Mouse (Mus musculus) neural tube, embryonic 10.5 days (tissue): ENCODE results near the gene Ppy.

Experiments used
- DNase-seq: peaks from one replicate; pipeline ENCODE4 v3.0.0-alpha.2; 2017; ENCODE audit warnings: low spot score; ENCODE audit errors: extremely low spot score

The Ppy gene

DNA sequence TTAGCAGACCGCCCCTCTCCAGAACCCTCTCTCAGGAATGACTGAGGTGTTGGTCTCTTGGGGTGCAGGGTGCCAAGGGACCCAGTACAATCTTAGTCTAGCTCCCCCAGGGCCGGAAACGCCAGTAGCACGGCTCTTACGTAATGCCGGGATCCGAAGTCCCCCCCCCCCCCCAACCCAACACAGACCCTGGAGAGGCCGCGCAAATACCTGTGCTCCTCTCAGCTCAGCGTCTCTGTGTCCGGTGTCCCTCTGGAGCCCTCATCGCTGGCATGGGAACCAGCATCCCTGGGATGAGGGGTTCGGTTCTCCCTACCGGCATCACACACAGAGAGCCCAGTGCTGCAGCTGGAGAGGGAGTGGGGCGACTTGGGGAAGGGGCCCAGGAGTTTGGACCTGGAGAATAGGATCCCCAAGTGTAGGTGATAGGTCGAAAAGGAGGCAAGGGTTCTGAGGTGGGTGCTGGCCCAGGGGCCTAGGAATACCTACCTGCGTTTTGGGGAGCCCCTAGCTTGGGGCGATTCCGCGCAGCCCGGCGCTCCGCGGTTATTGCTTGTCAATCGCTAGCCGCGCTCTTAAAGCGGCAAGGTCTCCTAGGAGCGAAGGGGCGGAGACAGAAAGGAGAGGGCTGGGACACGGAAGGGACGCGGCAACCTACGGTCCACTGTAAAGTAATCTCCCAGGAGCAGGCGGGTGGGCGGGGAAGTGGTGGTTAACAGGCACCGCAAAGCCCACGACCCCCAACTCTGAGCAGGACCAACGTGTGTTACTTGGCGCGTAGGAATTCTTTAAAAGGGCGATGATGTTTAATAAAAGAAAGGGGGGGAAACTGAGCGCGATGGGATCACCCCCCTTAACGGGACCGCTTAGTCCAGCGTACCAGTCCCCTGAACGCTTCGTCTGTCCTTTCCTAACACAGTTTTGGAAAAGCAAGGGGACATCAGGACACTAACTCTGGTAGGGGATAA is 12.9 kb downstream of the Ppy start, which contains the start of gene Mpp2:
Gene Mpp2, minus strand, starts transcription at position 585 of the 968 bp plus-strand sequence.
- DNase-seq: peak; percentile 85

DNA sequence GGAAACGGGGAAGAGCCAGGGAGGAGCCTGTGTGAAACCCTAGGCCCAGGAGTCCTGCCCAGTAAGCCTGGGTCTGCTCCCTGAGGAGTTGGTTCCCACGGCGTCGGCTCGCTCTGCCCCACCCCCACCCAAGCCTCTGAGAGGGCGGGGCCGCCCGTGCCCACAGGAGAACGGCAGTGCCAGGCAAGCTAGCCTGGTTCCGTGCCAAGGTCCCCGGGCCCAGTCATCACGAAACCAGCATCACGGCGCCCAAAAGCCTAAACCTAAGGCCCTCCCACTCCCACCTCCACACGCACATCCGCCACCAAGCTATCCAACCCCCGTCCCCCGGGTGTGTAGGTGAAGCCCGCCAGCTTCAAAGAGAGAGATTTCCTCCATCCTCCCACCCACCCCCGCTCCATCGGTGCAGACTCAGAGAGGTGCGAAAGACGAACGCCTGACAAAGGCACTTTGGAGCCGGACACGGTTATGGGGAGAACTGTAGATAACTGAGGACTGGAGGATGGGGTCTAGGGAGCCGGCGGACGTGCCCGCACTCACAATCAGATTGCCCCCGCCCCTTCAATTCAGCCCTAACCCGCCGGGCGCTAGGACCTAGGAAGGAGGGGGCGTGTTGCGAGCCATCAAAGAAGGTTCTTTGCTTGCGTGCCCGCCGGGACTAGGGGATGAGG is 13.9 kb downstream of the Ppy start:
- peak; percentile 94 for DNase-seq

DNA sequence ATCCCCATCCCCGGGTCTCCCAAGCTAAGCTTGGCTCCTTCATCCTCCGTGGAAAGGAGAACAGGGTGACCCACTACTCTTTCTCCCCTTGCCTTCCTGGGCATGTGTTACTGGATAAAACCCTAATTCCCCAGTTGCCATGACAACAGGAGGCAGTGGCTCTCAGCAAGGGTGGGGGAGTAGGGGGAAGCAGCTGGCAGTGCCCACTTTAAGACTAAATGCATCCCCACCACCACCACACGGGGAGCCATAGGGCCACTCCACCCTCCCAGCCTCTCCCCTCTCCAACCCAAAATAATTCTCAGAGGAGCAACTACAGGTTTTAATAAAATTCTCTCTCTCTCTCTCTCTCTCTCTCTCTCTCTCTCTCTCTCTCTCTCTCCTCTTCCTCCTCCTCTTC is 14.8 kb downstream of the Ppy start:
- DNase-seq: no peak

DNA sequence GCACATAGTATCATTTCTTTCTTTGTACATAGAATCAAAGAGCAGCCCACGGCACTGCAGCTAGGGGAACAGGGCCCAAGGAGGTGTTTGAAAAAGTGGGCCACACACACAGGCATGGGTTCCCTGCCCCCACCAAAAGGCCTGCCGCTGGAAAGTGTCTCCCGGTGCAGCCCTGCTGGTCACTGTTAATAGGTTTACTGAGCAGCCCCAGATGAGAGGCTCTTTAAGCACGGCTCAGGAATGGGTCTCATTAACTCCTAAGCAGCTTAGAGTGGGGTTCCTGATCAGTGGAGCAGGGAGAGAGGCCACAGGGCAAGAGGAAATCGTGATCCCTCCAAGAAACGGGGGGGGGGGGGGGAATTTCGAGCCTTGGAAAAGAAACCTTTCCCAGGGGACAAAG is 17.0 kb downstream of the Ppy start:
- DNase-seq: no peak

DNA sequence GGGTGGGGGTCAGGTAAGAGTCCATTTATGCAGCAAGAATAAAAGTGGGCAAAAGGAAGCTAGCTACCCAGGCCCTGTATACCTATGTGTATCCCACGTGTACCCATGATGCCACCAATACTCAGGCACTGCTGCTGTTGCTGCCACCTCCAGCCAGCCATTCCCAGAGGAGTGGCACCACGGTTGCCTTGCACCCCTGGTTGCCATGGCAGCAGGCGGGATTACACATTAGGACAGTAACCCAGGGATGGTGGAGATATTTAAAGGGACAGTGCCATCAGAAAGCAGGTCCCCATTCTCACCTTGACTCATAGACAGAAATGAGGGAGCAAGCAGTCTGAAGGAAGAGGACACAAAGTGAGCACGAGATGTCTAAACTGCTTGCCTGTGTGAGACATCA is 17.9 kb downstream of the Ppy start:
- no peak for DNase-seq

DNA sequence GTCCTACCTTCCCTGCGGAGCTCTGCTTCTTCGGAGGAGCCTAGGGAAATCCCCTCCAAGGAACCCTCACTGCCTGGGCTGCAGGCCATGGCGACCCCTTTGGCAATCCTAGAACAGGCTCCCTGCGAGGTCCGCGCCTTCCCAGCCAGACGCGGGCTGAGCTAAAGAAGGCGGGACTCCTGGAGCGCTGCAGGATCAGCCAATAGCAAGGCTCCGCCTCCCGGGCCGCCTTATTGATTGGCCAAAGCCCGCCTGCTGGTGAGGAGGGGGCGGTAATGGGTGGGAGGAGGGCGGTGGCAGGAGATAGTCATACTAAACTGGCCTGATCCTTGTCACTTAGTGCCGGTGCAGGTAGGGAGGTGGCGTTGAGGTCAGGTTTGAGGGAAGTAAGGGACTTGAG is 18.8 kb downstream of the Ppy start:
- DNase-seq: peak; percentile 81

DNA sequence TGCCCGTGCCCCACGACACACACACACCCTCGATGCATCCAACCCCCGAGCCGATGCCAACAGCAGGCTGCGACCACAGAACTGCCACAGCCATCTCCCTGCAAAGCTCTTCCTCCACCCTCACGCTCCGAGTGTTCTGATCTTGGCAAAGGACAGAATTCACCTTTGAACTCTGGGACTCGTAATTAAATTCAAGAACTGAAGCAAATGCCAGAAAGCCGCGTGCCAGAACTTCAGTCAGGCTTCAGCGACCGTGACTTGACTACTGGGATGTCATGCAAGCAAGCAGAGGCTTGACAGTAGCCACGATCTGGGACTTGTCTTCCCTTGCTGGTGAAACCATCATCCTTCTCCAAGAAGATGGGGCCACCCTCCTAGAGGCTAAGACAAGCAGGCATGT is 27.4 kb downstream of the Ppy start:
- no peak for DNase-seq

DNA sequence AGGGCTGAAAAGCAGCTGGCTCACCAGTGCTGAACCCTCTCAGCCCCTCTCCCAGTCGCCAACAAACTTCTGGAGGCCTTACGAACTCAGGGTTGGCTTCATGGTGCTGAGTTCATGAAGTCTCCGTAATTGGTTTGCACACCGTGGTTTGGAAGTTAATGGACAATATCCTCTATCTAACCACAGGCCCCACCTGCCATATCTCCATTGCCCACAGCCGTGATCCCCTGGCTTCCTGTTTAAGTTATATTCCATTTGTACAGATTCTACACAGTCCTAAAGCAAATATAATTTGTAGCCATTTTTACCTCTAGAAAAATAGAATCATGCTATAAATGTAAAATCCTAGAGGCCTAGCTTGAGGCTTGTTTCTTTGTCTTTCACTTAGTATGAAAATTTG is 28.4 kb downstream of the Ppy start:
- DNase-seq: no peak

DNA sequence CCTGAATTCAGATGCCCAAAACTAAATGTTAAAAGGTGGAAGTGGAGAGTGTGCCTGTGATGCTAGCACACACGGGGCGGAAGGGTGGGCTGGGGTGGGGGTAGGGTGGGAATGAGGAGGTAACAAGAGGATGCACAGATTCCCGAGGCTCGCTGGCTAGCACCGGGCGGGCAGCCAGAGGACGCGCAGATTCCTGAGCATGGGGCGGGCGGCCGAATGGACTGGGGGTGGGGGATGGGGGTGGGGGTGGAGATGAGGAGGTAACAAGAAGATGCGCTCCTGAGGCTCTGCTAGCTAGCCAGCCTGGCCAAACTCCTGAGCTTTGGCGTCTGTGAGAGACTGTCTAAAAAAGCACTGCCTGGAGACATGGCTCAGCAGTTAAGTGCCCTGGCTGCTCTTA is 30.7 kb downstream of the Ppy start:
- no peak for DNase-seq

DNA sequence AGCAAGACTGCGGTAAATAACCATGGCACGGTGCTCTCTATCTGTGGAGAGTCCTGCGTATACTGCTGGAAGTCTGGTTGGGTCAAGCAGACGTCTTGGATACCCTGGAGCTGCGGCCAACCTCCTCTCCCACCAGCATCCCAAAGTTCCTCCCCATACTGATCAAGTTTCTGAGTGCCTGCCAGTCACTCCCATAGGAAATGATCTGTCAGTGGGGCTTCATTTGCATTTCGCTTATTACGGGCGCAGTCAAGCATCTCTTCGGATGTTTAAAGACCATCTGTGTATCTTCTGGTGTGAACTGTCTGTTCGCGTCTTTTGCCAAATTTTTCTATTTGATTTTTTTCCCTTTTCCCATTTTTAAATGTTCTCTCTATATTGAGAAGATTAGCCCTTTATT is 31.5 kb downstream of the Ppy start:
- DNase-seq: no peak

DNA sequence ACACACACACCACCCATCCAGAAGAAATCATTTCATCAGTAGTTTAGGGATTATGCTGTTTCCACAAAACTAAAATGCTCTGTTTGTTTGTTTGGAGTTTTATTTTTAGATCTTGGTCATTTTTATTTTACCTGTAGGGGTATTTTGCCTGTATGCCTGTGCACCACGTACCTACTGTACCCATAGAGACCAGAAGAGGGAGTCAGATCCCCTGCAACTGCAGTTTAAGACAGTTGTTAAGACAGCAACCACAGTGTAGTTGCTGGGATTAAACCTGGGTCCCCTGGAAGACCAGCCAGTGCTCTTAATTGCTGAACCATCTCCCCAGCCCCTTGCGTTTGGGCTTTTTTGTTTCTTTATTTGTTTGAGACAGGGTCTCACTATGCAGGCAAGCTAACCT is 32.1 kb downstream of the Ppy start:
- no peak for DNase-seq

DNA sequence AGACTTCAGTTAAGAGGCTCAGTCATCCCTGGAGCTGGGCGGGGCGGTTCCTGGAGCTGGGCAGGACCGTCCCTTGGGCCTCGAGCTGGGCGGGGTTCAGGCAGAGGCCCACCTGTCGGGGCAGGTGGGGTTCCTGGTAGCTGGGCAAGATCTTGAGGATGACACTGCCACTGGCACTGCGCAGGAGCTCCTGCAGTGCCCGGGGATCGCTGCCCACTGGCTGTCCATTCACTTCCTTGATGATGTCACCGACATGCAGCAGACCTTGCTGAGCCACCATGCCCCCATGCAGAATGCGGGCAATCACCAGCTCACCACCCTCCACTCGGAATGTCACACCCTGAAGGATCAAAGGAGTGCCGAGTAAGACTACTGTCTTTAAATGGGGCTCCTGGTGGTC is 38.0 kb downstream of the Ppy start:
- no peak for DNase-seq

DNA sequence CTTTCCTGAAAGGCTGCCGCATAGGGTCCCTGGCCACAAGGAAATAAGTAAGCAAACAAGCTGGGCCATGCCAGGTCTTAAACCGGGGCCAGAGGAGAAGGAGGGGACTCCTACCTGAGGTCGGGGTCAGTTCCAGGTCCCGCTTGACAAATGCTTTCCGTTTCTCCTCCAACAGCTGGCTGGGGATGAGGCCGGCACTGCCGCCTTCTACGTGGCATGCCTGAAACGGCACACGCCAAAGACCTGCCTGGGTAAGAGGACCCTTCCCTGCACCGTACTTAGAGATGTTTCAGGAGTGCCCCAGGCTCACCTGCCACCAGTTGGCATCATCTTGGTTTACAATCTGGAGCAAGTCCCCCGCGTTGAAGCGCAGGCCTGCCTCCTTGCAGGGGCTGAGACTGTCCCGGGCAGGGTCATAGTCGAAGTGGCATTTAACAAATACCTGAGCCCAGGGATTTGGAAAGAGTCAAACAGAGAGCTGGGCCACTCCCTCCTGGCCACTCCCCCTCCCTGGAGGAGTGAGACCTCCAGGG is 39.1 kb downstream of the Ppy start:
- no peak for DNase-seq

DNA sequence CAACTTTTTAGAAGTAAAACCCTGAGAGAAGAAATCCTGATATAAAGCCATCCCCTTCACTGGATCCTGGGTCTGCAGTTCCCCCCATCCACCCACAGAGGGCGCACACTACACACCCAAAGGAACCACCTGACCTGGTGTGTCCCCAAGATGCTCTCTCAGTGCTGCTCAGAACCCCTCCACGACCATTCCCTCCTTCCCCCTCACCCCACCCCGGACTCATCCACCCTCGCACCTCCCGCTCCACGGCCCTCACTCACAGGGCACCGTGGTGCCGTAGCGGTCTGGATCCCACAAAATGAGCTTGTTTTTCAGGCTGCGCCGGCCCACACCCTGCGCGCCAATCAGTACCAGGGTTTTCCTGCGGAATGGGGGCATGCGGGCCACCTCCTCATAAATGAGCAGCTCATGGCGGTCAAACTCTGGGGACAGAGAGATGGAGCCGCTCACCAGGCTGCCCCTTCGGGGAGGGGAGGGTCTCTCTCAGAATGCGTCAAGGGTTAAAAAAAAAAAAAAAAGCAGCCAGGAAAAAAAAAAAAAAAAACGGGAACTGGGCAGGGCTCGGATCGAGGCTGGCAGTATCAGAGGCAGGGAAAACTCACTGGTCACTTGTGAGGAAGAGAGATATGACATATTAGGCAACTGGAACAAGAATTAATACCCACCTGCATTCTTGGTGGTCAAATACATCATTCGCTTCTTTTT is 39.7 kb downstream of the Ppy start:
- peak; percentile 87 for DNase-seq

DNA sequence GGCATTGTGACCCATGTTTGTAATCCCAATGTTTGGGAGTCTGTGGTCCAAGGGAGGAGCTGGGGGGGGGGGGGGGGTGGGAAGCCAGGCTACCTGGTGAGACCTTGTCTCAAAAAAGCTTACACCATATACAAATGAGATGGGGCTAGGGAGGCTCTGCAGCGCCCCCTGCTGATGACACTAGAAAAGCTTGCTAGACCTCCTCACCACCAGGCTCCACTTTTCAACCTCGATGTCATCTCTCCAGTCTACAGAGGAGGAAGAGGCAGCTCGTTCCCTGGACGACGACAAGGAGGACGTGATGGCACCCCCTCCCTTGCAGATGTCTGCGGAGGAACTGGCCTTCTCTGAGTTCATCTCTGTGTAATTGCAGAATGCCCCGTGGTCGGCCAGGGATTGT is 47.3 kb downstream of the Ppy start:
- DNase-seq: peak; percentile 65

DNA sequence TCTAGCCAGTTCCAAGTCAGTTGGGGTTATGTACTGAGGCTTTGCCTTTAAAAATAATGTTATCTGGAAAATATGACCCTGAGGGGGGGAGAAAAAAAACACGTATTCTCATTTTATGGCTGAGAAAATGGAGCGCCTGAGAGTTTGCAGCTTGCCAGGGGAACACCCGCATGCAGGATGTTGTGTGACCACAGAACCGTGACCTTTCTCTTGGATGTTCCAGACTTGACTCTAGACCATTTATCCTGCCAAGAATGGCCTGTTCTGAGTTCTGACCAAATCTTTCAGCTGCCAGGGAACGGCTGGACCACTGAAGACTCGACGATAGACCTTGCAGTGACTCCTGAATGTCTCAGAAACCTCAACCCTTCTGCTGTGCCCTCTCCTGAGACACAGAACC is 47.9 kb downstream of the Ppy start:
- DNase-seq: no peak

DNA sequence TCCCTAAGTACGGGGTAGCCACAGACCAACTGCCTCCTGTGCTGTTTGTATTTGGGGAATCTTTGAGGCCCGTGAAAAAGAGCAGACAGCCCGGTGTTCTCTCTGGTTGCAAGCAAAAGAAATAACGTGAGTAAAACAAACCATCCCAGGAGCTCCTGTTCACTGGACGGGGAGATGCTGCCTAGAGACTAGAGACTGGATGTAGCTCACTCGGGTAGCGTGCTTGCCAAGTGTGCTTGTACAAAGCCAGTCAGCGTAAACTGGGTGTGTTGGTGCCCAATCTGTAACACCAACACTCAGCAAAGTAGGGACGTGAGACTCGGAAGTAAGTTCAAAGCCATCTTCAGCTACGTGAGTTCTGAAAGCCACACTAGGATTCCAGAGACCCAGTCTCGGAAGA is 48.4 kb downstream of the Ppy start:
- DNase-seq: no peak

DNA sequence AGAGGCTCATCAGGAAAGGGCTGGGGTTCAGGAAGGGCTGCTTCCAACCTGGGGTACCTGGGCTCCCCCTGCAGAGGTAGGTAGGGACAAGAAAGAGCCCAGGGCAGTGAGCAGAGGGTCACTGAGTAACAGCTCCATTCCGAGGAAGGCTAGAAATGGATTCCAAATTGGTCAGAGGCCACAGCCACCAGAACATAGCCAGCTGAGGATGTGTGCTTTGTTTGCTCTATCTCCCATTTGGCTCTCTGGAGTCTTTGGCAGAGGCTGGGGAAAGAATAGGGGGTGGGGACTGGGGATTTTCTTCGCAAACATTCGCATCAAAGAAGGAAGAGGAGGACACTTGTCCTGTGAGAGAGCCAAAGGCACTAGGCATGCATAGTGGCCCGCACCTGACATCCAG is 49.2 kb downstream of the Ppy start:
- DNase-seq: no peak

DNA sequence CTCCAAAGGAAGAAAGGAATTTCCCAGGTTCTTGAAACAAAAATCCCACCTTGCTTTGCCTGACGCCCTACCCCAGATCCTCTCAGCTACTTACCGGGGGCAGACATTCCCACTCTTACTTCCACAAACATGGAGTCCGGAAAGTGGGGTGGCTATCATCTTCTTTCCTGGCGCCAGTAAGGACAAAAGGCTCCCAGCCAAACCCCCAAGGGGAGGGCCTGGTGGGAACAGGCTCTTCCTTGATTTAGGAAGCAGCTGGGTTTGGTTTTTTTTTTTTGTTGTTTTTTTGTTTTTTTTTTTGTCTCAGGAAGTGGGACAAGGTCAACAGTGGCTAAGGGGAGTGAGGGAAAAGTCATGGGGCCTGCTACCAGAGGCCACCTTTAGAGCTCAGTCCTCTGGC is 49.6 kb downstream of the Ppy start:
- DNase-seq: no peak
